9 mouse cellular contexts compared by ENCODE assay signal in the genomic region with DNA sequence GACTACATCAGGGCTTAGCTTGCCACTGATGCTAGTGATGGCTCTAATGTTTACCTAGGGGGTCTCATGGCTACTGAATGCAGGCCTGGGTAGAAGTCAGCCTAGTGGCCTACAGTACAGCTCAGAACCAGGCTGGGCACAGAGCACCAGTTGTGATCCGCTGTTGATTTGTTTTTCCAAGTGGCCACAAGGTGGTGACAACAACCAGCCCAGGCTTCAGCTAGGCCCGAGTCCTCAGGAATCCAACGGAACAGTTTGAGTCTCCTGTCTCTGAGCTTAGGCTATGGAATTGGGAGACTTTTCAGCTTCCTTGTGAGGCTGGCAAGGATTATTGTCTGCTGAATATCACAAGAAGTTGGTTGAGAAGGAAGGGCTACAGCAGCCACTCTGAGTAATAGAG. TPM values are rescaled to one million over a fixed set of nuclear protein-coding genes. Genes with fewer than 3 reads are reported as not detected.
DNase-seq lines count a peak whose midpoint lies in the region; ATAC-seq and TF ChIP-seq lines count a peak whose summit lies in the region.
"Had no signal": no experiment of that assay in that cellular context is flagged by ENCODE, and none has a peak within 500 bp of the region (broad histone marks: within the 10 kb centered on the region; RNA-seq: fewer than 3 reads in every experiment).

No protein-coding gene starts in this region.

- no peak for ATAC-seq in kidney, embryonic 15.5 days (replicated peaks; ENCODE audit: low FRiP score)
- ATAC-seq in liver, embryonic 12.5 days = no peak

- H3K9ac ChIP-seq in kidney, embryonic 15.5 days = 0 out of 2 replicates have a peak overlapping the region, but pooled peaks have one; percentile 14
- 0 out of 2 replicates have a peak overlapping the region, but pooled peaks have one; percentile 12 for H3K9ac ChIP-seq in liver, embryonic 12.5 days

- DNase-seq in urinary bladder, postnatal 25 days (ENCODE audit: low spot score) = peak; percentile 25
- no peak for DNase-seq in urinary bladder, adult 18-20 months (ENCODE audit: low spot score in 2 of 2)
- DNase-seq in cerebellum, adult 9-11 months = peak; percentile 69
- DNase-seq in gastrocnemius, adult 2 months = peak; percentile 67
- peak; percentile 71 to 72 for DNase-seq in right cerebral cortex, adult 2 months (ENCODE audit: low spot score in 2 of 2)
- DNase-seq in B cell, adult 2 months = no peak

- no peak overlapping the region for H3K4me2 ChIP-seq in kidney, embryonic 15.5 days
- no peak overlapping the region for H3K4me2 ChIP-seq in liver, embryonic 12.5 days

- TF ChIP-seq CTCF in gastrocnemius, adult 2 months (IDR thresholded peaks at IDR 0.05) = peak; percentile 75

- no peaks in the 10 kb centered on the region for H3K27me3 ChIP-seq in kidney, embryonic 15.5 days
- H3K27me3 ChIP-seq in liver, embryonic 12.5 days (replicated peaks) = no peaks in the 10 kb centered on the region

- H3K4me3 ChIP-seq in gastrocnemius, adult 2 months = peak overlapping the region; percentile 51
- H3K4me3 ChIP-seq in kidney, embryonic 15.5 days (replicated peaks) = no peak overlapping the region
- no peak overlapping the region for H3K4me3 ChIP-seq in liver, embryonic 12.5 days
- H3K4me3 ChIP-seq: erythroblast, embryonic 14.5 days had no signal

- WGBS in kidney, embryonic 15.5 days = 5% methylated on average over 3 of the region's 3 CpGs
- 53% methylated on average over 3 of the region's 3 CpGs for WGBS in liver, embryonic 12.5 days (ENCODE audit: insufficient replicate concordance)

- H3K9me3 ChIP-seq in kidney, embryonic 15.5 days (replicated peaks) = no peaks in the 10 kb centered on the region
- no peaks in the 10 kb centered on the region for H3K9me3 ChIP-seq in liver, embryonic 12.5 days (replicated peaks)

- peaks cover 19% of the 10 kb centered on the region for H3K4me1 ChIP-seq in kidney, embryonic 15.5 days
- peaks cover 38% of the 10 kb centered on the region for H3K4me1 ChIP-seq in liver, embryonic 12.5 days

- intact Hi-C loops in gastrocnemius, adult 2 months (cut with DNase I) = loop anchor here (10.0 kb wide), 1 partner anchor 398 kb away; a partner anchor contains a TSS

- H3K27ac ChIP-seq in gastrocnemius, adult 2 months = peak overlapping the region; percentile 73
- H3K27ac ChIP-seq in kidney, embryonic 15.5 days = no peak overlapping the region
- H3K27ac ChIP-seq in liver, embryonic 12.5 days = no peak overlapping the region

- H3K36me3 ChIP-seq in kidney, embryonic 15.5 days = peaks cover 15% of the 10 kb centered on the region
- H3K36me3 ChIP-seq in liver, embryonic 12.5 days = peaks cover 14% of the 10 kb centered on the region

RNA-seq across cellular contexts. Expression of a gene that starts 3.1 kb away (rescaled TPM):
- total RNA-seq in gastrocnemius, adult 2 months (2021) = 10 to 100 TPM; 50.0 to 71.3 TPM
- 58.7 and 64.7 TPM in 2 replicates for polyA plus RNA-seq in kidney, embryonic 15.5 days (2015; fragmentation: Nextera tagmentation; extraction: Ambion mirVana)
- polyA plus RNA-seq in liver, embryonic 12.5 days (2016; fragmentation: Nextera tagmentation; extraction: Ambion mirVana) = 31.9 and 34.6 TPM in 2 replicates

Comparison
In these comparisons a context has a peak if more than half of its experiments do, and no peak if none do; other contexts are left out.
1. DNase-seq: peak in urinary bladder, postnatal 25 days (single experiment), cerebellum, adult 9-11 months (single experiment), gastrocnemius, adult 2 months (single experiment) and right cerebral cortex, adult 2 months (2 of 2); none in urinary bladder, adult 18-20 months (0 of 2) and B cell, adult 2 months (0 of 2).